In genomic region chr9:24501618-24502017, GRCm38 (mm10) we compare ENCODE assay signal across 8 mouse cellular contexts. TPM values are rescaled to one million over a fixed set of nuclear protein-coding genes. Genes with fewer than 3 reads are reported as not detected.
DNase-seq lines count a peak whose midpoint lies in the region; ATAC-seq and TF ChIP-seq lines count a peak whose summit lies in the region.

No protein-coding gene starts in this region.

- no peak for TF ChIP-seq POLR2A in lung, adult 2 months (IDR thresholded peaks at IDR 0.05; ENCODE audit: borderline replicate concordance, extremely low read depth, low read depth, low read length)

- no peak overlapping the region for H3K27ac ChIP-seq in lung, embryonic 14.5 days (ENCODE audit: low read depth)

- H3K4me1 ChIP-seq in lung, embryonic 14.5 days (ENCODE audit: insufficient read depth): peaks cover 10% of the 10 kb centered on the region
- peaks cover 2% of the 10 kb centered on the region for H3K4me1 ChIP-seq in lung, adult 2 months (ENCODE audit: control insufficient read depth, insufficient read depth, low read length)

- peak overlapping the region; percentile 80 for H3K9ac ChIP-seq in lung, embryonic 14.5 days

- H3K36me3 ChIP-seq in lung, embryonic 14.5 days (ENCODE audit: insufficient read depth): no peaks in the 10 kb centered on the region

- 21% methylated on average over 2 of the region's 2 CpGs for WGBS in lung, embryonic 14.5 days
- 52% methylated on average over 2 of the region's 2 CpGs for WGBS in lung, adult 2 months

- H3K4me3 ChIP-seq in lung, embryonic 14.5 days (ENCODE audit: low read depth, low read length): peak overlapping the region; percentile 69
- H3K4me3 ChIP-seq in lung, adult 2 months (replicated peaks; ENCODE audit: extremely low read depth, low read depth, low read length): no peak overlapping the region

- intact Hi-C loops in left cerebral cortex, postnatal 14 days (cut with DNase I): loop anchor here (5.0 to 10.0 kb wide), 2 partner anchors 277 to 919 kb away; no protein-coding TSS in a partner anchor

- no peaks in the 10 kb centered on the region for H3K9me3 ChIP-seq in lung, embryonic 14.5 days (ENCODE audit: low read depth, low read length)

- peak overlapping the region; percentile 80 for H3K4me2 ChIP-seq in lung, embryonic 14.5 days

- H3K27me3 ChIP-seq in lung, embryonic 14.5 days (ENCODE audit: insufficient read depth, low read length): no peaks in the 10 kb centered on the region

- ATAC-seq in lung, embryonic 14.5 days (ENCODE audit: insufficient read depth): no peak

- TF ChIP-seq CTCF in lung, embryonic 14.5 days (IDR thresholded peaks at IDR 0.05; ENCODE audit: low read depth): no peak
- no peak for TF ChIP-seq CTCF in lung, adult 2 months (IDR thresholded peaks at IDR 0.05; ENCODE audit: insufficient read depth, low read length)

- DNase-seq in lung, embryonic 14.5 days: peak; percentile 15
- no peak for DNase-seq in lung, adult 2 months
- peak; percentile 53 for DNase-seq in embryo, embryonic 10 days (ENCODE audit: low spot score)
- DNase-seq in induced T-regulatory cell, adult 2 months (ENCODE audit: low read depth): peak; percentile 27
- peak; percentile 20 for DNase-seq in naive thymus-derived CD4-positive, alpha-beta T cell, adult 2 months (ENCODE audit: low read depth)
- no peak for DNase-seq in cerebellum, adult 11 months
- DNase-seq in frontal cortex, postnatal 25 days (ENCODE audit: low spot score in 2 of 2): no peak
- no peak for DNase-seq in left cerebral cortex, postnatal 14 days (ENCODE audit: low spot score in 2 of 2)

RNA-seq across cellular contexts. Expression of gene Dpy19l1, which starts 1.3 kb away (rescaled TPM):
- 28.3 and 31.7 TPM in 2 replicates for polyA plus RNA-seq in lung, embryonic 14.5 days (2014; fragmentation: Nextera tagmentation; extraction: Ambion mirVana)
- polyA plus RNA-seq in lung, adult 2 months (2012; rRNA removed): 5.9 and 8.4 TPM in 2 replicates
- 10 to 100 TPM; 57.3 to 59.5 TPM for total RNA-seq in left cerebral cortex, postnatal 14 days (2021)

Comparison
In these comparisons a context has a peak if more than half of its experiments do, and no peak if none do; other contexts are left out.
1. DNase-seq: peak in lung, embryonic 14.5 days (single experiment), embryo, embryonic 10 days (single experiment), induced T-regulatory cell, adult 2 months (single experiment) and naive thymus-derived CD4-positive, alpha-beta T cell, adult 2 months (single experiment); none in lung, adult 2 months (single experiment), cerebellum, adult 11 months (single experiment), frontal cortex, postnatal 25 days (0 of 2) and left cerebral cortex, postnatal 14 days (0 of 2).